Mouse (Mus musculus) adrenal gland, adult (tissue): Measurements from ENCODE around the gene Rasgrp2.

Source experiments
- DNase-seq, 2 experiments: peaks; one replicate each; pipeline ENCODE4 v3.0.0; 2022 to 2023; ENCODE audit warnings: low spot score in 1 of 2; ENCODE audit not compliant: inconsistent age in 2 of 2

Gene Rasgrp2

DNA sequence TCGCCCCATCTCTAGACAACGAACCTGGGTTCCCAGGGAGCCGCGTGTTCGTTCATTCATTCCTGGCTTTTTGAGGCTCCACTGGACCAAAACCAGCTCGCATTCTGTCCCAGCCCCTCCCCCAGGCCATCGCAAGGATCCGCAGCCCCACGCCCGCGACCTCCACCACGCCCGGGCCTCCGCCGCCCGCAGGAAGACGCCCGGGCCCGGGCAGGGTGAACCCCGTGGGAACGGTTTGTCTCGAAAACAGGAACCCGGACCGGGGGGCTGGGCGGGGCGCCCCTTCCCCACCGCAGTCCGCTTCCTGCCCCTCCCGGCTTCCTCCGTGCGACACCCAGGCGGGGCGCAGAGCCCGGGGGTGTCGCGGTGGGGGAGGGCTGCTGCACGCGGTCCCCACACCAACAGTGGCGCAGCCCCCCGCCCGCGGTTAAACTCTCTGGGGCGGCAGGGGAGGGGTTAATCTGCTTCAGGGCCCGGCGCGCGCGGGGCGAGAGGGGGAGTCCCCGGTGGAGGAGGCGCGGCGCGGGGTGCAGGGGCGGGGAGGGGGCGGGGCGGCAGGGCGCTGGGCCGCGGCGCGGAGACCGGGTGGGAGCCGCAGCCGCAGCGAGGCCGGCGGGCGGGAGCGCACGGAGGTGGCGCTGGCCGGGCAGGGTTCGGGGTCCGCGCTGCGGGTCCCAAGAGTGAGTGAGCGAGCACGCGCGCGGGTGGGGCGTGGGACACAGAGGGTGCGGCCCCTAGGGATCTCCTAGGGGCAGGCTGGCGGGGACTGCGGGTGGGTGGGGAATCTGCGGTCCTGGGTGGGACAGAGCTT is at the start of gene Rasgrp2:
Rasgrp2 (plus strand) TSS at position 56 of the 811 bp plus-strand sequence.
- peak; percentile 69 to 81 for DNase-seq

DNA sequence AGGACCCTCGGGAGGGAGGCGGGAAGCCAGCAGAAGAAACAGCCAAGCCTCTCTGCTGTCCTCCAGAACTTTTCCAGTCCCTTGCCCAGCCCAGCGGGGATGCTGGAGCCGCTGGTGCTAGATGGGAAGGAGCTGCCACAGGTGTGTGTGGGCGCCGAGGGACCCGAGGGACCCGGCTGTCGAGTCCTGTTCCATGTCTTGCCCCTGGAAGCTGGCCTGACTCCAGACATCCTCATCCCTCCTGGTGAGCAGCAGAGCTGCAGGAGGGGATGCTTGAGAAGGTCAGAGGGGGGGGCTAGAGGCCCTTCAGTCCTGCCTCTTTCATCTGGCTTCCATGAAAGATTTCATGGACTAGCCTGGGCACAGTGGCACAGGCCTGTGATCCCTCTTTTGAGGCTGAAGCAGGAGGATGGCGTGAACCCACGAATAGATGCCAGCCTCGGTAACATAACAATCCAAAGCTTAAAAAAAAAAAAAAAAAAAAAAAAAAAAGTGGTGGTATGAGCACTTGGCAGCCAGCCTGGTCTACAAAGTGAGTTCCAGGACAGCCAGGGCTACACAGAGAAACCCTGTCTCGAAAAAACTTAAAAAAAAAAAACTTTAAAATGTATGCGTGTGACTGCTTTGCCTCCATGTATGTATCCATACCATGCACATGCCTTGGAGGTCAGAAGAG is 47.6 kb upstream of the Rasgrp2 start:
- DNase-seq: peak in 1 of 2 experiments; percentile 31

DNA sequence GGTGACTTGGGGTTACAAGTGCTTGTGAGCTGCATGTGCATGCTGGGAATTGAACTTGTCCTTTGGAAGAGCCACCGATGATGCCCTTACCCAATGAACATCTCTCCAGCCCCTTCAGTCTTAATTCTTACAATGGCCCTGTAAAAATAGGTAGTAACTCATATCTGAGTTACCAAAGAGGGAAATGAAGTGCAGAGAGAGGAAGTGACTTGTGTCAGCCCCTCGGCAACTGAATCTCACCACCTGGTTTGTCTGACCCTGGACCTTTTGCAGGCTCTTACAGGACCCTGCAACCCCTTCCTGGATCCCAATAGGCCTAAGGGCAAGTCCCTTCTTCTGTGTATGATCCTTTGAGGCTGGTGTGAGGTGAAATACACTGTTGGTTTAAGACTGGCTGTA is 47.0 kb upstream of the Rasgrp2 start:
- DNase-seq: no peak

DNA sequence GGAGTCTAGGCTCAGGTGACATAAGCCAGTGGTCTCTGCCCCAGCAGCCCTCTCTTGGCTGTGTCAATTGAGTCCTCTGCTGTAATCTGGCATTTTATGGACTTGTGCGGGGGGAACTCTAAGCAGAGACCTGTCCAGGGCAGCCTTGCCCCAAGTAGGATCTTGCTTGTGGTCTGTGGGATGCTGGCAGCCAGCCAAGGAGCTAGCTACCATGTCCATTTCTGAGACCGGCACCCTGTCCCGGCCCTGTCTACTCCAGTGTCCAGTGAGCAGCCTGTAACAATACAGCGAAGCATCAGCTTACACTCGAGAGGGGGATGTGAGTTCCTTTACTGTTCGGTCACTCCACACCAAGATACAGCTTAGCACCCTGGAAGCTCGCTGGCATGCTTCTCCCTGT is 45.1 kb upstream of the Rasgrp2 start:
- DNase-seq: no peak

DNA sequence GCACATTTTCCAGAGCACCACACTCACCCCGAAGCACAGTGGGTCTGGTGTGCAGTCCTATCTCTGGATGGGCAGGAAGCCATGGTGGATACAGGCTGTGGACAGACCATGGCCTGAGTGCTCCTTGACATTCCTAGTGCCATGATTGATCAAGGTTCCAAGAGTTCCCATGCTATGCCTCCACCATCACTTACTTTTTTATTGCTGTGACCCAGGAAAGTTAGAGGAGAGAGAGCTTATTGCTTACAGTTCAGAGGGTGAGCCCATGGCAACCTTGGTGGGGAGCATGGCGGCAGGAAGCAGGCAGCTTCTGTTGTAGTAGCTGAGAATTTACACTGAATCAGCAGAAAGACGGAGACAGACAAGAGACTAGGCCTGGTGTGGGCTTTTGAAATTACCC is 37.8 kb upstream of the Rasgrp2 start:
- DNase-seq: no peak

DNA sequence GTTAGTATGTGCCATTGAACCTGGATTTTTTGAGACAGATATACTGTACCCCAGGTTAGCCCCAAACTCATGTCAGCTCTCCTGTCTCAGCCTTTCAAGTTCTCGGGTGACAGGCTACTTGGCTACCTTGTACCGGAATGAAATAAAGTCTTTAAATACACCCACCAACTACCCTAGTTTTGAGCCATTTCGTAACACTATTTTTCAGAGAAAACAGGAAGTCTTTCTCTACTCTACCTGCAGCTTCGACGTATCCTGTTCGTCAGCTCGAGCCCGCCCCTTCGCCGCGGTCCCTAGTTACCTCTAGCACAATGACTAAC is 36.1 kb upstream of the Rasgrp2 start:
- DNase-seq: no peak

DNA sequence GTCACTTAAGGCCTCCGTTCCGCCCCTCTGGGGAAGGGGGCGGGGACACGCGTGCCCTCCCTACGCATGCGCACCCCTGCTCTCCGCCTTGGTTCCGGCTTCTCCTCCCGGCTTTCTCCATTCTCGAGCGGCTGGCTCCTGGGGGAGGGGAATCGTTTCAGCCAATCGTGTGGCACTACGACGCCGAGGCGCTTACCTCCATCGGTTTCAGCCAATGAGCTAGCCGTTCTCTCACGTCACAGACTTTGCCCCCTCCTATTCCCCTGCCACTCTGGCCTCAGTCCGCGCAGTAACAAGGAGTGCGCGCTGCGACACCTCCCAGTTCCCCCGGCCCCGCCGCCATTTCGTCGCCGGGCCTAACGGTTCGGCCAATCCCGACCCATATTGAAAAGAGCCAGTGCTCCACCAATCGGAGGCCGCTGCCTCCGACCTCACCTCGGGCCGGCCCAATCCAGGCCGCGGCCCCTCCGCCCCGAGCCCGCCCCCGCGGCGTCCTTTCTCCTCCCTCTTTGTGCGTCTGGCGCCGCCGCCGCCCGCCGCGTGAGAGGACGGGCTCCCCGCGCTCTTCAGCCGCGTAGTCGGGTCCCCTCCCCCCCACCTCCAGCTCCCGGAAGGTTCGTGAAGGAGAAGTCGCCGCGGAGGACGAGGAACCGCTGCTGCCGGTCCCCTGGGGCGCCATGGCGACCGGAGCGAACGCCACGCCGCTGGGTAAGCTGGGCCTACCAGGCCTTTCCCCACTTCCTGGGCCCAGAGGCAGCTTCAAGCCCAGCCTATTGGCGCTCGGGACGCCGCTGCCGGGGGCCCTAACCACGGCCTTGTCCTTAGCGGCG is 35.5 kb upstream of the Rasgrp2 start, which contains the start of gene Sf1:
Sf1 (plus strand) TSS at position 280 of the 830 bp plus-strand sequence.
- peak; percentile 100 for DNase-seq

DNA sequence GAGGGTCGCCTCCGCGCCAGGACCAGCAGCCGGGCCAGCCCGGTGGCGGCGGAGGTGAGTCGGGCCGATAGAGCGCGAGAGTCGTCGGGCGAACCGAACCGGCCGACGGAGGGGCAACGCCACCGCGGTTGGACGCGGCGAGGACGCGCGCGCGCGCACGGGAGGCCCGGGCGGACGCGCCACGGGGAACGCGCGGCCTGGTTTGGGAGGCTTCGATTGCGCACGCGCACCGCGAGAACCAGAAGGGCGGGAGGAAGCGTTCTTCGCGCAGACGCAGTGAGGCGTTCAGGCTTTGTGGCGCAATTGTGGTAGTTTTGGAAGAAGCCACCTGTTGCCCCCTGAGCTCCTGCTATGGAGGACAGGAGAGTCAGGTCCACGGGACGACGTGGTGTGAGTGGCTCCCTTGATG is 34.8 kb upstream of the Rasgrp2 start:
- DNase-seq: peak; percentile 94 to 97

DNA sequence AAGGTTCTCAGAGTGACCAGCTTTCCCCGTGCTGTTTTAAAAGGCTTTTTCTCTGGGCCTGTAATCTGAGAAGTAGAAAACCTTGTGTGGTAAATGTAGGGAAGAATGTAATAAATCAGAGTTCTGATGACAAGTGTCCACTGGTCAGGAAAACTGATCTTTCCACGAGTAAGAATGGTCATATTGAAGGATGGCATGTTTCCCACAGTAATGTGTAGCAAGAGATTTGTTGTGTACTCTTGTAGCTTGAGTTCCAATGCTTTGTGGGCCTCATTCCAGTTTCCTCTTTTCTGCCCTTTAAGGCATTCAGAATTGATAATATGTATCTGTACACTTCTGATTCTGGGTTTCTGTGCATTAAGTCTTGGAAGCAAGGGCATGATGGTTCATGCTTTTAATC is 34.3 kb upstream of the Rasgrp2 start:
- DNase-seq: no peak

DNA sequence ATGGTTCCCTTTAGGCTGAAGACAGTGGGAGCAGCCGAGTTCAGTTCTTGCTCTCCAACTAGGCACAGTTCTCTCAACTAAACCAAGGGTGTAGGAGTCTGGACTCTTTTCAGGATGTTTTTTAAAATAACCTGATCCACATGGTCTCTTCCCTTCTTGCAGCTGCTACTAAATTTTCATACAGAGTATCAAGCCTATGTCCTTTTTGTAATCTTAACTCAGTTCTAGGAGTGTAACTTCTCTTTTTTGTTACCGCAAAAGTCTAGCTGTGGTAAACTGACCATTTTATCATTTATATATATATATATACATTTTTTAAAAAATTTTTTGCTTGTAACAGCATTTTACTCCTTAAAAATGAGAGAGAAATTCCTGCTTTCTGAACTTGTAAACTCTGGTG is 29.0 kb upstream of the Rasgrp2 start:
- no peak for DNase-seq

DNA sequence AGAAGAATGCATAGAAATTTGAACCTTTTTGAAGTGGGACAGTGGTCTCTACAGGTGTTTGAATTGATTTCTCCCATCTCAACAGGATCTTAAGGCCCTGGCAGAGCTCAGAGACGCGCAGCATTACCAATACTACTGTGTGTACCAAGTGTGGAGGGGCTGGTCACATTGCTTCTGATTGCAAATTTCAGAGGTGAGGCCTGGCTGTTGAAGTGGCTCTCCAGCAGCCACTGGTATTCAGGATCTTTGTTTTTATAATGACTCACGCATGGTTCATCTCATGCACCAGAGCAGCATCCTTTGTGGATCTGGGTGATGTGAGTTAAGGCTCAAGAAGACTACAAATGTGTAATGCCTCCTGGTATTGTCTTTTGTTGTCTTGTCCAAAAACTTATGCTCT is 26.7 kb upstream of the Rasgrp2 start:
- DNase-seq: no peak

DNA sequence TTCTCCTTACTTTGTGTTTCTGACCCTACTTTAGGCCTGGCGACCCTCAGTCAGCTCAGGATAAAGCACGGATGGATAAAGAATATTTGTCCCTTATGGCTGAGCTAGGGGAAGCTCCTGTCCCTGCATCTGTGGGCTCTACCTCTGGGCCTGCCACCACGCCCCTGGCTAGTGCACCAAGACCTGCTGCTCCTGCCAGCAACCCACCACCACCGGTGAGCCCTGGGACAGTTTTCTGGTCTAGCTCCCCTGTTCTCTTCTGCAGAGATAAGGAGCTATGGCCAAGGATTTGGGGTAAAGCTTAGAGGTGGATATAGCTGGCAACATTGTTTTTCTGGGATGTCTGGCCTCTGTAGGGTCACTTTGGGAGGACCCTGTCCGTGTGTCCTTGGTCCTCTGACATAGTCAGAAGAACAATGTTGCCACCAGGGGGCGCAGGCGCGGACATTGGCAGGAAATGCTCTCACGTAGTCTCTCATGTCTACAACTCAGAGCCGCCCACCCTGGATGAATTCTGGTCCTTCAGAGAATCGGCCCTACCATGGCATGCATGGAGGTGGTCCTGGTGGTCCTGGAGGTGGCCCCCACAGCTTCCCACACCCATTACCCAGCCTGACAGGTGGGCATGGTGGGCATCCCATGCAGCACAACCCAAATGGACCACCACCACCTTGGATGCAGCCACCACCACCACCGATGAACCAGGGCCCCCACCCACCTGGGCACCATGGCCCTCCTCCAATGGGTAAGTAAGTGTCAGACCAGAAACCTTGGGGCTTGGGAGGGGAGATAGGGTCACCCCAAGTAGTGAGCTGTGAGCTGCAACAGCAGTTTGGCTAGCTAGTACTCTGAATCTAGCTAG is 25.4 kb upstream of the Rasgrp2 start:
- peak; percentile 79 to 92 for DNase-seq

DNA sequence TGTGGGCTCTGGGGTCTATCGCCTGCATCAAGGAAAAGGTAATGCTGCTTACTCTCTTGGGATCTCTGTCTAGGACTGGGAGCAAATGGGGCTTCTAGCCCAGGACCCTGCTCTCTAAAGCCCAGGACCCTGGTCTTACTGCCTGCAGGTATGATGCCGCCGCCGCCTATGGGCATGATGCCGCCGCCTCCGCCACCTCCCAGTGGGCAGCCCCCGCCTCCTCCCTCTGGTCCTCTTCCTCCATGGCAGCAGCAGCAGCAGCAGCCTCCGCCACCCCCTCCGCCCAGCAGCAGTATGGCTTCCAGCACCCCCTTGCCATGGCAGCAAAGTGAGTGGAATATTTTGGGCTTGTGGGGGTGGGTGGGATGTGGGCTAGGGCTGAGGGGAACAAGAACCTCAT is 24.6 kb upstream of the Rasgrp2 start:
- no peak for DNase-seq

DNA sequence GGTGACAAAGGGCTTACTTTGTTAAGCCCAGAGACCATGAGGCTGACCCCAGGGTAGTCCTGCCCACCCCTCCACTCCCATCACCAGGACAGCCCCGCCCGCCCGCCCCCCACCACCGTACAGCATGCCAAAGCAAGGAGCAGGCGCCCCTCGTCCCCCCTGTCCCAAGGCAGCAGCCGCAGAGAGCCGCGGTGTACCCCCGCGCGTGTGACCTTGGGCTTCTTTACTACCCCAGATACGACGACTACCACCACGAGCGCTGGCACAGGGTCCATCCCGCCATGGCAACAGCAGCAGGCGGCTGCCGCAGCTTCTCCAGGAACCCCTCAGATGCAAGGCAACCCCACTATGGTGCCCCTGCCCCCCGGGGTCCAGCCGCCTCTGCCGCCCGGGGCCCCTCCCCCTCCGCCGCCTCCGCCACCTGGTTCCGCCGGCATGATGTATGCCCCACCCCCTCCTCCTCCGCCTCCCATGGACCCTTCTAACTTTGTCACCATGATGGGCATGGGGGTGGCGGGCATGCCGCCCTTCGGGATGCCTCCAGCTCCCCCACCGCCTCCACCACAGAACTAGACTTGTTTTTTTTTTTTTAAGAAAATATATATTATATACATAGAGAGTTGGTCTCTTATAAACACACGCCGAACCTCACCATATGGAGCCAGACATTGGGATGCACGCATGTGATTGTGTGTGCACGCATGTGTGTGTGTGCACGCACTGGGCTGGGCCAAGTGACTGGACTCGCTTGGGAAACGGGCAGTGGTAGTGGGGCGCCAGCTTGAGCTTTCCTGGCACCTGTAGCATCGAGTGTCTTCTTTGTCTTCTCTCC is 23.5 kb upstream of the Rasgrp2 start:
- DNase-seq: no peak

DNA sequence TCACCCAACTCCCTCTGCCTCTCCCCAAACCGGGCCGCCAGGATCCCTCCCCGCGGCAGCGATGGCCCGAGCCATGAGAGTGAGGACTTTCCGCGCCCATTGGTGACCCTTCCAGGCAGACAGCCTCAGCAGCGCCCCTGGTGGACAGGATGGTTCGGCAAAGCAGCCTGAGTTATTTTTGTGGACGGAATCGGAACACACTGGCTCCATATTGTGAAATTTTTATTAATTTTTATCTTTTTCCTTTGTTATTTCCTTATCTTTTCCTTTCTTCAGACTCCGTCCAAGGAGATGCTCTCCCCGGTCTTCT is 22.9 kb upstream of the Rasgrp2 start:
- peak; percentile 63 to 83 for DNase-seq

DNA sequence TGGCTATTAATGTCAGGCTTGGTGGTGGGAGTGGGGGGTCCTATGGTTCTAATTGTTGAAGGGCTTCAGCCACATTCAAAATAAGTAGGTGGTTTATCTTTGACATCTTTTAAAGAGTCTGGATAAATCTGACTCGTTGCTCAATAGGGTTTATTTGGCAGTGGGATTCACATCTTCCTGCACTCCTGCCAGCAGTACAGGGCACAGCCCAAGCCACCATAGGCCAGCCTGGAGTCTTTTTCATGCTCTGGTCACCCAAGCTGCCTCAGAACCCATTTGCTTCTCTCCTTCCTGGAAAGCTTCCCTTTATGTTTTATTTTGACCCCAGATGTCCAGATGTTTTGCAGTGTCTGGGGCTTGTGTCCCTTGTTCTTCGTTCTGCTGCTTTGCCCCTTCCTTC is 22.5 kb upstream of the Rasgrp2 start:
- no peak for DNase-seq

DNA sequence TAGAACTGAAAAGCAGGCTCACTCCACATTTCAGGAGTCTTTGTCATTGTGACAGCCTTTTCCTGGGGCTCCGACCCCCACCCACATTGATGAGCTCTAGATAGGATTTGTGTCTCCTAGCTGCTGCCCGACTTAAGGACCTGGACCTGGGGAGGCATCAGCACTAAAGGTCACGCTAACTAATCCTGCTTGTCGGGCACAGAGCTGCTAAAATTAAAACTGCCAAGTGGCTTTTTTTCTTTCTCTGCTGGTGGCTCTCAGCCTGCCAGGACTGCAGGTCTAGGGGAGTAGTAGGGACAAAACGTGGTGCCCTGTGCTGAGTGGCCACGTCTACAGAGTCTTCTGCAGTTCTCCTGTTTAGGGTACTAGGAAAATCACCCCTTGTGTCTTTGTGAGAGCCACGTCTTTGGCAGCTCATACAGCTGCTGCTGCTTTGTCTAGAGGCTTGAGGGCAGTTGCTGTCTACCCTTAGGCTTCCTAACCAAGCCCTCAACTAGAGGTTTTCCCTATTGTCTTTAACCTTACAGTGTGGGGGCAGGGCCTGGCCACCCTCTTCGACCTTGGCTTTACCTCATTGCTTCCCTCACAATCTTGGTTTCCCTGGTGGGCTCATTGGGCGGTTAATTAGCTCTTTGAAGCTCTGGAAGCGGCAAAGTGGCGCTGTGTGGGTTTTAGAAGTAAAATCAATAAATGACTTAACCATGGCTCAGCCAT is 21.7 kb upstream of the Rasgrp2 start:
- no peak for DNase-seq

DNA sequence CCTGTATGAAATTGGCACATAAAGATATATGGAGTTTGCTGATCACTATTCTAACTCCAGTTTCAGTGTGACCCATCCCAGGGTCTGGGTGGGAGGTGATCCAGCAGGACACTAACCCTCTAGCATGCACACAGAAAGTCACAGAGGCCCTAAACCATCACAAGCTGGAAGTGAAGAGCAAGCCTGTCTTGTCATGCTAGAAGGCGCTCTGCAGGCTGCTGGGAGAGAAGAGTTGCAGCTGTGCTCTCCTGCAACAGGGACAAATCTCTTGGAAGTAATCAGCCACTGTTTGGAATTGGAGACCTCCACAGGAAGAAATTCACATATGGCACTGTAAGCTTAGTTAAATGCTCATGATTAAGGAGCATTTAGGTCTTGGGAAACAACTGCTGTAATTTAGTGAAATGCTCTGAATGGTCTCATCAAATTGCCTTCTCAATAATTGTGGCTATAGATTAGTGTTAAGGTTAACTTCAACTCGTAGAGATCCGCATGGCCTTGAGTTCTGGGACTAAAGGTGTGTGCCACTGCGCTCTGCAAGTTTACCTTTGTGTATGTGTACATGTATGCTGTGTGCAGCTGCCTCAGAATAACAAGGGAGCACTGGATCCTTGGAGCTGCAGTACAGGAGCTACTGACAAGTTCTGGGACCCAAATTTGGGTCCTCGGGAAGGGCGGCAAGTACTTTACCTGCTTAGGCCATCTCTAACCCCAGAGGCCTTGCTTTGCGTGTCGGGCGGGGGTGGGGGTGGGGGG is 18.6 kb upstream of the Rasgrp2 start:
- peak in 1 of 2 experiments; percentile 50 for DNase-seq

DNA sequence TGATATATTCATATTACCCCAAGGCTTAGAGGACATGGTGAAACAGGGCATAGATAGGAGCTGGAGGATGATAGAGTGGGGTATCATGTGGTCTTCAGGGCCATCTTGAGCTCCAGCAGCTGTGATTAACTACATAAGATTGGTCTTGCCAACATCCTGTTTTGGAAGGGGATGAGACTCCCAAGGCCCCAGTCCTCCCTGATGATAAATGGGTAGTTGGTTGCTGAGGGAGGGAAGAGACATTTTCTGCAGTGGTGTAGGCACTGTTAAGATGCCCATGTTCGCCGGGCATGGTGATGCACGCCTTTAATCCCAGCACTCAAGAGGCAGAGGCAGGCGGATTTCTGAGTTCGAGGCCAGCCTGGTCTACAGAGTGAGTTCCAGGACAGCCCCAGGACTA is 17.9 kb upstream of the Rasgrp2 start:
- DNase-seq: peak; percentile 48 to 67
